Mouse (Mus musculus): Measurements from ENCODE around the gene Vmo1. TPM values are rescaled to one million over a fixed set of nuclear protein-coding genes. Genes with fewer than 3 reads are reported as not detected.
"Not testable (repeated sequence)": the region's sequence is repeated elsewhere in the genome, so short reads cannot be mapped to it uniquely, and the experiment has no call there.

Gene Vmo1
- polyA plus RNA-seq, 1 experiment from 2014 or later: 0.50 TPM

DNA sequence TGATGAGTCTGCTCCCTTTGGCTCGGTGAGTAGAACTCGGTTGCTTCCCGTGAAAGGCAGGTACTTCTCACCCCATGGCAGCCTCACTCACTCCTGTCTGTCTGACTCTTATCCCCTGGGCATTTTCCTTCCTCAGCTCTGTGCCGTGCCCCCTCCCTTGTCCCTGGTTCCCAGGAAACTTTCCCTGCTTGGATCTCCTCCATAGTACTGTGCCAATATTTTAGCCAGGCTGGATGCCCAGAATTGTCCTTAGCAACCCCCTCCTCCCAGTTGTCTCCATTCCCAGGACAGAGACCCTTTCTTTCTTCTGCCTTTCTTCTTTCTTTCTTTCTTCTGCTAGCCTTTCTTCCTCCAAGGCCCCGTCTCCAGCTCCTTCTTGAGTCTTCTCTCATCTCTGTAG is 27.0 kb upstream of the Vmo1 start:
- H3K27me3 ChIP-seq (ENCODE audit: insufficient read depth, low read length): no peaks in the 10 kb centered on the region
- no peak overlapping the region for H3K4me3 ChIP-seq (ENCODE audit: low read length)
- H3K4me2 ChIP-seq (replicated peaks; ENCODE audit: low read depth, low read length): no peak overlapping the region; the same call in 1 of the 2 replicates
- 80% methylated on average over 5 of the region's 5 CpGs for WGBS
- no peaks in the 10 kb centered on the region for H3K9me3 ChIP-seq (ENCODE audit: low read length)
- no peaks in the 10 kb centered on the region for H3K36me3 ChIP-seq (ENCODE audit: insufficient read depth, low read length)
- no peak overlapping the region for H3K9ac ChIP-seq (replicated peaks; ENCODE audit: low read length)
- ATAC-seq (ENCODE audit: low FRiP score, low TSS enrichment): no peak
- no peak overlapping the region for H3K27ac ChIP-seq (ENCODE audit: low read length)
- peaks cover 4% of the 10 kb centered on the region; the same call in 1 of the 2 replicates for H3K4me1 ChIP-seq (ENCODE audit: insufficient read depth, low read length)

DNA sequence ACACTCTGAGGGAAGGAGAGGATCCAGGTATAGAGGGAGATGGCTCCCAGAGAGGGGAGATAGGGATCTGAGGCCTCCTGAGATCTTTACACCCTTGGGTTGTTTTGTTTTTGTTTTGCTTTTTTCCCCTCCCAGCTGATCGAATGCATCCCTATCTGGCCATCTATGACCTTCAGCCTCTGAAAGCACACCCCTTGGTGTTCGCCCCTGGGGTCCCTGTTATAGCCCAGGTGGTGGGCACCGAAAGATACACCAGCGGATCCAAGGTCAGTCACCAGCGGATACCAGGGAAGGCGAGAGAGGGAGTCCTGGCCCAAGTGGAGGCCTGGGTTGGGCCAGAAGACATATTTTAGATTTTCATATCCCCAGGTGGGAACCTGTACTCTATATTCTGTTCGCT is 26.5 kb upstream of the Vmo1 start:
- Histone ChIP-seq H3K4me2 (replicated peaks; ENCODE audit: low read depth, low read length) (peak overlapping the region; percentile 84), H3K36me3 (ENCODE audit: insufficient read depth, low read length) (no peaks in the 10 kb centered on the region), H3K4me3 (ENCODE audit: low read length) (peak overlapping the region; percentile 67), H3K27me3 (ENCODE audit: insufficient read depth, low read length) (no peaks in the 10 kb centered on the region), H3K9ac (replicated peaks; ENCODE audit: low read length) (no peak overlapping the region; the same call in 1 of the 2 replicates), H3K9me3 (ENCODE audit: low read length) (no peaks in the 10 kb centered on the region), H3K27ac (ENCODE audit: low read length) (no peak overlapping the region), H3K4me1 (ENCODE audit: insufficient read depth, low read length) (peaks cover 4% of the 10 kb centered on the region; the same call in 1 of the 2 replicates)
- no peak for ATAC-seq (ENCODE audit: low FRiP score, low TSS enrichment)
- WGBS: 80% methylated on average over 7 of the region's 7 CpGs

DNA sequence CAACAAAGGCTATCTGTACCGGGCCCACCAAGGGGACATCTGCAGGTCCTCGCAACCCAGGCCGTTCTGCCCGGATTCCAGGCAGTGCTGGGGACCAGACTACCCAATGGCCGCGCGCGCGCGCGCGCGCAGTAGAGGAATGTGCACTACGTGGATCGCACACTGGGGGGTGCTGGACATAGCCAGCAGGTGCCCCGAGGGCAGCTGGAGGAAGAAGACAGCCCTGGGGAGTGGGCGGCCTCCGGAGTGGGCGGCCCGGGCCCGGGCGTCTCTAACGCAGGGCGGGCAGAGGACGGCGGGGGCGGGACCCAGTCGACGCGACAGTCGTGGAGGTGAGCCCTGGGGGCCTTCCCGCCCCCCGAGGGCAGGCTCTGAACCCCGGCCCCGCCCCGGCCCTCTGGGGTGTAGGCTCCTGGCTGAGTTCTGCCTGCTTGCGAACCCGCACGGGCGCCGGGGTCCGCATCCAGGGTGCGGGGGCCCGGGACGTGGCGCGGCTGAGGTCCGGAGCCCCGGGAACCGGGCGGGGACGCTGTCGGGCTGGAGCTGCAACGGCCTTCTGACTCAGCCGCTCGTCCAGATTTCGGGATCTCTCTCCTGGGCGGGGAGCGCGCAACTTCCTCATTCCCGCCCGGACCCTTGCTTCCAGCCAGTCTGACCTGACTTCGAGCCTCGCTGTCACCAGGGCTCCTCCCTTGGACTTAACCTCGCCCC is 25.6 kb upstream of the Vmo1 start, which contains the start of gene Pld2:
Gene Pld2, plus strand, starts transcription at position 188 of the 711 bp plus-strand sequence.
- peaks cover 4% of the 10 kb centered on the region; the same call in 1 of the 2 replicates for H3K4me1 ChIP-seq (ENCODE audit: insufficient read depth, low read length)
- H3K9ac ChIP-seq (replicated peaks; ENCODE audit: low read length): peak within 1 kb of the TSS; percentile 82
- H3K27me3 ChIP-seq (ENCODE audit: insufficient read depth, low read length): no peaks in the 10 kb centered on the region
- peak; percentile 98 for ATAC-seq (ENCODE audit: low FRiP score, low TSS enrichment)
- 0% methylated on average over 65 of the region's 65 CpGs for WGBS
- H3K36me3 ChIP-seq (ENCODE audit: insufficient read depth, low read length): no peaks in the 10 kb centered on the region
- peak within 1 kb of the TSS; percentile 43; the same call in 1 of the 2 replicates for H3K27ac ChIP-seq (ENCODE audit: low read length)
- H3K9me3 ChIP-seq (ENCODE audit: low read length): no peaks in the 10 kb centered on the region
- peak within 1 kb of the TSS; percentile 84 for H3K4me2 ChIP-seq (replicated peaks; ENCODE audit: low read depth, low read length)
- peak within 1 kb of the TSS; percentile 67 for H3K4me3 ChIP-seq (ENCODE audit: low read length)

DNA sequence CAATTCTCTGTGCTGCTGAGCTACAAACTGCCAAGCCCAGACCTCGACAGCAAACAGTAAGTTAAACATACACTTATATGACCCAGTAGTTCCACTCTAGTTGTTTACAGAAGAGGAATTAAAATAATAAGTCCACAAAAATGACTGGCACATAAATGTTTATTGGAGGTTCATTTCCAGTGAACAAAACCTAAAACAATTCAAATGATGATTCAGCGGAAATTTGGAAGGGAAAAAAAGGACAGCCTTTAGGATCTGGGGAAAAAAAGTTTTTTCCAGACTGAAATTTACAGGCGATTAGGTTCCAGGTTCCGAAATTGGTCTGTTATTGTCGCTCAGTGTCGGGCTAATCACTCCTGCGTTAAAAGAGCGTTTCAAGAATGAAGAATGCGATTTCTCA is 25.0 kb upstream of the Vmo1 start:
- Histone ChIP-seq H3K36me3 (ENCODE audit: insufficient read depth, low read length) (no peaks in the 10 kb centered on the region), H3K4me1 (ENCODE audit: insufficient read depth, low read length) (peaks cover 4% of the 10 kb centered on the region; the same call in 1 of the 2 replicates), H3K9me3 (ENCODE audit: low read length) (no peaks in the 10 kb centered on the region), H3K27me3 (ENCODE audit: insufficient read depth, low read length) (no peaks in the 10 kb centered on the region), H3K4me2 (replicated peaks; ENCODE audit: low read depth, low read length) (peak overlapping the region; percentile 84), H3K4me3 (ENCODE audit: low read length) (peak overlapping the region; percentile 67), H3K27ac (ENCODE audit: low read length) (no peak overlapping the region; the same call in 1 of the 2 replicates), H3K9ac (replicated peaks; ENCODE audit: low read length) (peak overlapping the region; percentile 82)
- WGBS: 13% methylated on average over 9 of the region's 9 CpGs
- ATAC-seq (ENCODE audit: low FRiP score, low TSS enrichment): no peak; the same call in 1 of the 2 replicates

DNA sequence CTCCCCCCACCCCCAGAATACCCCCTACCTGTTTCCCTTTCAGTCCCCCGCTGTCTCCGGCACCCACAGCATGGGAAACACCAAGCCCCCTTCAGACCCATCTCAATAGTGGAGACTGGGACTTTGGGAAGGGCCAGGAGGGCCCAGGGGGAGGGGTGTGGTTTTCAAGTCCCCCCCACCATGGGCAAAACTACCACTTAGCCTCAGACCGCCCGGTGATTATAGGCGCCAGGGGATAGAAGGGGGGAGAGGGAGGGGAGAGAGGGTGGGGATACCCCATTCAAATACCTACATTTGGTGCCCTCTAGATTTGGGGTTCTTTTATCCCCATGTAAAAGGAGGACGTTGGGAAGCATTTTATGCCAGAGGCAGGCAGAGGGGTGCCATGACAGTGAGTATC is 18.4 kb upstream of the Vmo1 start, which contains the start of gene Gm40193:
Gene Gm40193, minus strand, starts transcription at position 101 of the 400 bp plus-strand sequence.
- Histone ChIP-seq H3K27ac (ENCODE audit: low read length) (no peak within 1 kb of the TSS), H3K4me3 (ENCODE audit: low read length) (no peak within 1 kb of the TSS), H3K4me2 (replicated peaks; ENCODE audit: low read depth, low read length) (no peak within 1 kb of the TSS), H3K36me3 (ENCODE audit: insufficient read depth, low read length) (peaks cover 16% of the 10 kb centered on the region; the same call in 1 of the 2 replicates), H3K9ac (replicated peaks; ENCODE audit: low read length) (no peak within 1 kb of the TSS), H3K27me3 (ENCODE audit: insufficient read depth, low read length) (no peaks in the 10 kb centered on the region), H3K4me1 (ENCODE audit: insufficient read depth, low read length) (no peaks in the 10 kb centered on the region), H3K9me3 (ENCODE audit: low read length) (no peaks in the 10 kb centered on the region)
- no peak for ATAC-seq (ENCODE audit: low FRiP score, low TSS enrichment)
- WGBS: 82% methylated on average over 6 of the region's 6 CpGs

DNA sequence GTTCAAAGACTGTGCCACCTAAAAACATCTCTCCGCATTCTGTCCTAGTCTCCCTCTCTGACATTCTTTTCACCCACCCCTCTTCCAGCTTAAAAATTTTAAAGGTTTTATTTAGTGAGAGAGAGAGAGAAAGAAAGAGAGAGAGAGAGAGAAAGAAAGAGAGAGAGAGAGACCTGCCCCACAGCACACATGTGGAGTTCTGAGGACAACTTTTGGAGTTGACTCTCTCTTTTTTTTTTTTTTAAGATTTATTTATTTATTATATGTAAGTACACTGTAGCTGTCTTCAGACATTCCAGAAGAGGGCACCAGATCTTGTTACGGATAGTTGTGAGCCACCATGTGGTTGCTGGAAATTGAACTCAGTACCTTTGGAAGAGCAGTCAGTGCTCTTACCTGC is 16.6 kb upstream of the Vmo1 start:
- not testable (repeated sequence) for H3K4me1 ChIP-seq (ENCODE audit: insufficient read depth, low read length); ATAC-seq (ENCODE audit: low FRiP score, low TSS enrichment); H3K9me3 ChIP-seq (ENCODE audit: low read length); H3K9ac ChIP-seq (replicated peaks; ENCODE audit: low read length); H3K4me2 ChIP-seq (replicated peaks; ENCODE audit: low read depth, low read length); H3K4me3 ChIP-seq (ENCODE audit: low read length); H3K27ac ChIP-seq (ENCODE audit: low read length); H3K27me3 ChIP-seq (ENCODE audit: insufficient read depth, low read length)
- WGBS: 73% methylated on average over 2 of the region's 2 CpGs
- H3K36me3 ChIP-seq (ENCODE audit: insufficient read depth, low read length): peaks cover 31% of the 10 kb centered on the region

DNA sequence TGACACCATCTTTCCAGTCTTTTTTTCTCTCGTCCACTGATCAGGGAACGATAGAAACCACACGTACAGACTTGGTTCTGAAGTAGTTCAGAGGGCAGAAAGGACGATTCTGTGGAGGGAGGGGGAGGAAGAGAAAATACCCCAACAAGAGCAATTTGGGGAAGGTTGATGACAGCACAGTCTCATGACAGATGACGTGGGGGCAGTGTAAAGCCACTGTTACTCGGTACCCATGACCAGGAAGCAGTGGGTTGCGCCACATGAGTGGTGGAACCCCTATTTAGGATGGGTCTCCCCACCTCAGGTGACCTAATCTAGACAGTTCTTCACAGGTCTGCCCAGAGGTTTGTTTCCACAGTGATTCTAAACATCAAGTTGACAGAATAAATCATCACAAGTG is 14.2 kb upstream of the Vmo1 start:
- no peaks in the 10 kb centered on the region for H3K27me3 ChIP-seq (ENCODE audit: insufficient read depth, low read length)
- H3K36me3 ChIP-seq (ENCODE audit: insufficient read depth, low read length): peaks cover 31% of the 10 kb centered on the region
- ATAC-seq (ENCODE audit: low FRiP score, low TSS enrichment): no peak
- no peak overlapping the region for H3K4me2 ChIP-seq (replicated peaks; ENCODE audit: low read depth, low read length)
- no peak overlapping the region for H3K27ac ChIP-seq (ENCODE audit: low read length)
- peaks cover 12% of the 10 kb centered on the region; the same call in 1 of the 2 replicates for H3K4me1 ChIP-seq (ENCODE audit: insufficient read depth, low read length)
- H3K9me3 ChIP-seq (ENCODE audit: low read length): no peaks in the 10 kb centered on the region
- H3K9ac ChIP-seq (replicated peaks; ENCODE audit: low read length): no peak overlapping the region
- 84% methylated on average over 7 of the region's 7 CpGs for WGBS
- H3K4me3 ChIP-seq (ENCODE audit: low read length): no peak overlapping the region

DNA sequence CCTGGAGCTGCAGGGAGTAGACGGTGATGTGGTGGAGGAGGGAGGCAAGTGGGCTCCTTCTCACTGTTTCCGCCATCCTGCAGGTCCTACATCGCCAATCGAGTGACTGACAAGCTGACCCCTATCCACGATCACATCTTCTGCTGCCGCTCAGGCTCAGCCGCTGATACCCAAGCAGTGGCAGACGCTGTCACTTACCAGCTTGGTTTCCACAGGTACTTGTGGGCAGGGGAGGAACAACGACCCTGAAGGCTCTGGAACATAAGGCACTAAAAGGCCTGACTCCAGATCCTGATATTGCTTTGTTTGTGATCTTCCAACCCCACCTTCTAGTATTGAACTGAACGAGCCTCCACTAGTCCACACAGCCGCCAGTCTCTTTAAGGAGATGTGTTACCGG is 11.8 kb upstream of the Vmo1 start:
- no peak for ATAC-seq (ENCODE audit: low FRiP score, low TSS enrichment)
- 89% methylated on average over 12 of the region's 12 CpGs for WGBS
- H3K27ac ChIP-seq (ENCODE audit: low read length): no peak overlapping the region
- no peaks in the 10 kb centered on the region for H3K27me3 ChIP-seq (ENCODE audit: insufficient read depth, low read length)
- peaks cover 31% of the 10 kb centered on the region for H3K36me3 ChIP-seq (ENCODE audit: insufficient read depth, low read length)
- H3K4me3 ChIP-seq (ENCODE audit: low read length): peak overlapping the region; percentile 74
- peak overlapping the region; percentile 69 for H3K4me2 ChIP-seq (replicated peaks; ENCODE audit: low read depth, low read length)
- H3K4me1 ChIP-seq (ENCODE audit: insufficient read depth, low read length): peaks cover 12% of the 10 kb centered on the region; the same call in 1 of the 2 replicates
- H3K9me3 ChIP-seq (ENCODE audit: low read length): no peaks in the 10 kb centered on the region
- H3K9ac ChIP-seq (replicated peaks; ENCODE audit: low read length): peak overlapping the region; percentile 80

DNA sequence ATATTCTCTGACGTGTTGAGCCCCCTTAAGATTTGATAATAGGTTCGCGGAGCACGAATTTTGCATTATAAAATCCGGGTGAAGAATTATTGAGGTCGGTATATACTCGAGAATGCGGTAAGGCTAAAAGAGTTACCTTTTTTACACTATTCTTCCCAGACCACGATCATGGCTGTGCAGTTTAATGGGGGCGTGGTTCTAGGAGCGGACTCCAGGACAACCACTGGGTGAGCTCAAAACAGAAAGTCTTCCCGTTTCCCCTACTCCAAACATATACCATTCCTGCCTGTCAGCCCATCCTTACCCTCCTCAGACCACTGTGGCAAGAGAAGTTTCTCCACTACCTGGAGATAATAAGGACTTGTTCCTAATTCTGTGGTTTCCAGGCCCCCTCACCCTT is 11.3 kb upstream of the Vmo1 start:
- Histone ChIP-seq H3K36me3 (ENCODE audit: insufficient read depth, low read length) (peaks cover 31% of the 10 kb centered on the region), H3K4me2 (replicated peaks; ENCODE audit: low read depth, low read length) (peak overlapping the region; percentile 69), H3K4me3 (ENCODE audit: low read length) (peak overlapping the region; percentile 74), H3K27ac (ENCODE audit: low read length) (no peak overlapping the region), H3K9me3 (ENCODE audit: low read length) (no peaks in the 10 kb centered on the region), H3K27me3 (ENCODE audit: insufficient read depth, low read length) (no peaks in the 10 kb centered on the region), H3K4me1 (ENCODE audit: insufficient read depth, low read length) (peaks cover 12% of the 10 kb centered on the region; the same call in 1 of the 2 replicates), H3K9ac (replicated peaks; ENCODE audit: low read length) (peak overlapping the region; percentile 80)
- ATAC-seq (ENCODE audit: low FRiP score, low TSS enrichment): peak; percentile 40; the same call in 1 of the 2 replicates
- WGBS: 2% methylated on average over 12 of the region's 12 CpGs

DNA sequence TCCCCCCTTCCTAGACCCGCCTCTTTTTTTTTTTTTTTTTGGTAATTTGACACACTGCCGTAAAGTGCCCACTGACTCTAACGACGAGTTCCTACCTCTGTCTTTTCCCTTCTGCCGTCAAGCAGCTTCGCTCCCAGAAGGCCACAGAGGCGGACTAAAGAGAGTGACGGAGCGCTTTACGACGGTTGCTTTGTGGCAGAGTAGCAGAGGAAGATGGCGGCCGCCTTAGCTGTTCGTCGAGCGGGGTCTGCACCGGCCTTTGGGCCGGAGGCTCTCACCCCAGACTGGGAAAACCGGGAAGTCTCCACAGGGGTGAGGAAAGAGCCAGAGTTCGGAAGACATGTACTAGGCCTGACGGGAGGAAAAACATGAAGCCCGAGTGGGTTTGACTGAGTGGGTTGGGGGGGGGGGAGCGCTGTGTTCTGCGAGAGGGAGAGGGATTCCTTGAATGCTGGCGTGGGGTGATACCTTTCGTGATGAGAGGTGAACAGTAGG is 10.8 kb upstream of the Vmo1 start, which contains the start of gene Psmb6:
Gene Psmb6, plus strand, starts transcription at position 184 of the 495 bp plus-strand sequence.
- H3K4me1 ChIP-seq (ENCODE audit: insufficient read depth, low read length): peaks cover 12% of the 10 kb centered on the region; the same call in 1 of the 2 replicates
- peaks cover 31% of the 10 kb centered on the region for H3K36me3 ChIP-seq (ENCODE audit: insufficient read depth, low read length)
- peak within 1 kb of the TSS; percentile 74 for H3K4me3 ChIP-seq (ENCODE audit: low read length)
- peak within 1 kb of the TSS; percentile 69 for H3K4me2 ChIP-seq (replicated peaks; ENCODE audit: low read depth, low read length)
- under 1% methylated on average over 26 of the region's 26 CpGs for WGBS
- ATAC-seq (ENCODE audit: low FRiP score, low TSS enrichment): peak; percentile 95
- H3K9ac ChIP-seq (replicated peaks; ENCODE audit: low read length): peak within 1 kb of the TSS; percentile 80
- H3K27ac ChIP-seq (ENCODE audit: low read length): no peak within 1 kb of the TSS
- no peaks in the 10 kb centered on the region for H3K9me3 ChIP-seq (ENCODE audit: low read length)
- H3K27me3 ChIP-seq (ENCODE audit: insufficient read depth, low read length): no peaks in the 10 kb centered on the region
